Mouse (Mus musculus): ENCODE results near the gene Gm21149.
"Not testable (repeated sequence)": the region's sequence is repeated elsewhere in the genome, so short reads cannot be mapped to it uniquely, and the experiment has no call there.

Gene Gm21149

GRCm38 (mm10) chr5:15476423-15476822, at the start of gene Gm21149:
Gene Gm21149 (minus strand): TSS chr5:15476523.
- not testable (repeated sequence) for DNase-seq (ENCODE audit: low read depth, low spot score)

GRCm38 (mm10) chr5:15522470-15522869, 46.1 kb upstream of the Gm21149 start:
- DNase-seq (ENCODE audit: low read depth, low spot score): not testable (repeated sequence)

GRCm38 (mm10) chr5:15522028-15522427, 45.7 kb upstream of the Gm21149 start:
- DNase-seq (ENCODE audit: low read depth, low spot score): not testable (repeated sequence)

- DNase-seq (ENCODE audit: low read depth, low spot score): not testable (repeated sequence)
These were observed 44.1 kb upstream of the Gm21149 start for GRCm38 (mm10) chr5:15520418-15520817.

- DNase-seq (ENCODE audit: low read depth, low spot score): not testable (repeated sequence)
These were observed 40.8 kb upstream of the Gm21149 start for GRCm38 (mm10) chr5:15517150-15517549.

GRCm38 (mm10) chr5:15512236-15512635, 35.9 kb upstream of the Gm21149 start:
- not testable (repeated sequence) for DNase-seq (ENCODE audit: low read depth, low spot score)

GRCm38 (mm10) chr5:15509911-15510310, 33.6 kb upstream of the Gm21149 start:
- DNase-seq (ENCODE audit: low read depth, low spot score): not testable (repeated sequence)

- DNase-seq (ENCODE audit: low read depth, low spot score): not testable (repeated sequence)
These were observed 32.4 kb upstream of the Gm21149 start for GRCm38 (mm10) chr5:15508460-15509451.

- DNase-seq (ENCODE audit: low read depth, low spot score): not testable (repeated sequence)
These were observed 31.6 kb upstream of the Gm21149 start for GRCm38 (mm10) chr5:15507757-15508459.

- no peak for DNase-seq (ENCODE audit: low read depth, low spot score)
These were observed 30.9 kb upstream of the Gm21149 start for GRCm38 (mm10) chr5:15507309-15507619.

GRCm38 (mm10) chr5:15506575-15507308, 30.4 kb upstream of the Gm21149 start:
- DNase-seq (ENCODE audit: low read depth, low spot score): peak; percentile 84

GRCm38 (mm10) chr5:15498774-15499400, 22.6 kb upstream of the Gm21149 start:
- DNase-seq (ENCODE audit: low read depth, low spot score): not testable (repeated sequence)

GRCm38 (mm10) chr5:15498350-15498749, 22.0 kb upstream of the Gm21149 start:
- not testable (repeated sequence) for DNase-seq (ENCODE audit: low read depth, low spot score)

- not testable (repeated sequence) for DNase-seq (ENCODE audit: low read depth, low spot score)
These were observed 14.6 kb upstream of the Gm21149 start for GRCm38 (mm10) chr5:15490934-15491333.

- no peak for DNase-seq (ENCODE audit: low read depth, low spot score)
These were observed 12.4 kb upstream of the Gm21149 start for GRCm38 (mm10) chr5:15488743-15489142.

- not testable (repeated sequence) for DNase-seq (ENCODE audit: low read depth, low spot score)
These were observed 8.3 kb upstream of the Gm21149 start for GRCm38 (mm10) chr5:15484616-15485015.

GRCm38 (mm10) chr5:15483576-15483975, 7.3 kb upstream of the Gm21149 start:
- not testable (repeated sequence) for DNase-seq (ENCODE audit: low read depth, low spot score)

- DNase-seq (ENCODE audit: low read depth, low spot score): not testable (repeated sequence)
These were observed 6.5 kb upstream of the Gm21149 start for GRCm38 (mm10) chr5:15482815-15483214.

GRCm38 (mm10) chr5:15470141-15470540, 6.2 kb downstream of the Gm21149 start:
- not testable (repeated sequence) for DNase-seq (ENCODE audit: low read depth, low spot score)

GRCm38 (mm10) chr5:15467768-15468167, 8.6 kb downstream of the Gm21149 start:
- not testable (repeated sequence) for DNase-seq (ENCODE audit: low read depth, low spot score)

- not testable (repeated sequence) for DNase-seq (ENCODE audit: low read depth, low spot score)
These were observed 10.1 kb downstream of the Gm21149 start for GRCm38 (mm10) chr5:15466218-15466617.
